Mouse (Mus musculus) E14TG2a.4 (cell line): ENCODE measurements around the gene Kdelc1.

Experiments used
- CTCF ChIP-seq: conservative IDR thresholded peaks from 2 replicates; pipeline ENCODE4 v1.5.1; 2014; ENCODE audit warnings: low read length
- NANOG ChIP-seq: IDR thresholded peaks from 2 replicates; pipeline ENCODE4 v1.6.1; 2014; ENCODE audit warnings: borderline replicate concordance, low read length, mixed read lengths
- POU5F1 ChIP-seq: IDR thresholded peaks from 2 replicates; pipeline ENCODE4 v1.6.1; 2014; ENCODE audit warnings: low read length, borderline replicate concordance

DNA sequence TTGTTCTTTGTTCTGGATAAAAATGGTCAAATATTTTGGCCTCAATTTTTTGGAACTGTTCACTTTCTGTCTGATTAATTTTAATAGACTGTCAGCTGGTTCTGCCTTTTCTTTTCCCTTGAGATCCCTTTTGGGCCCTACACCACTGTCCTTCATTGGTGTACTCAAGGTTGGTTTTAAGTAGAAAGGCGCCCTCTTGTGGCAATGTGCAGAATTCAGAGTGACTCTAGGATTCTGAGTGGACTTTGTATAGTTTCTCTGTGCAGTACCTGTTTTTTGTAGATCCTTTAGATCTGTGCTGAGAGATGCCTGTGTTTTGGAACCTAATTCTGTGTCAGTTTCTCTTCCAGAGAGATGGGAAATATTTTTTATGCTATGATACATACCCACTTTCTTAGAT lies 54.0 kb downstream of the Kdelc1 start:
- TF ChIP-seq CTCF (peak; percentile 81), NANOG (no peak), POU5F1 (no peak)
